Mouse (Mus musculus): ENCODE results near the gene Dhx32.

Dhx32 gene

GRCm38 (mm10) chr7:133782717-133783435 is at the start of gene Dhx32:
Gene Dhx32, minus strand, starts transcription at chr7:133782726.
- peak; percentile 81 for DNase-seq

GRCm38 (mm10) chr7:133829579-133829978 is 47.1 kb upstream of the Dhx32 start:
- DNase-seq, result no peak

- DNase-seq, result no peak
These were observed 46.0 kb upstream of the Dhx32 start for GRCm38 (mm10) chr7:133828514-133828913.

- DNase-seq, result peak; percentile 25
These were observed 42.1 kb upstream of the Dhx32 start for GRCm38 (mm10) chr7:133824579-133824978.

- no peak for DNase-seq
These were observed 41.2 kb upstream of the Dhx32 start for GRCm38 (mm10) chr7:133823751-133824150.

GRCm38 (mm10) chr7:133813331-133813730 is 30.8 kb upstream of the Dhx32 start:
- no peak for DNase-seq

- DNase-seq, result no peak
These were observed 30.4 kb upstream of the Dhx32 start for GRCm38 (mm10) chr7:133812927-133813326.

- peak; percentile 76 for DNase-seq
These were observed 23.2 kb upstream of the Dhx32 start for GRCm38 (mm10) chr7:133805614-133806175.

- no peak for DNase-seq
These were observed 19.3 kb upstream of the Dhx32 start for GRCm38 (mm10) chr7:133801823-133802222.

GRCm38 (mm10) chr7:133799928-133800327 is 17.4 kb upstream of the Dhx32 start:
- no peak for DNase-seq

GRCm38 (mm10) chr7:133794720-133795119 is 12.2 kb upstream of the Dhx32 start:
- peak; percentile 12 for DNase-seq

GRCm38 (mm10) chr7:133793248-133794131 is 11.0 kb upstream of the Dhx32 start:
- no peak for DNase-seq

GRCm38 (mm10) chr7:133792771-133793170 is 10.2 kb upstream of the Dhx32 start:
- DNase-seq, result no peak

GRCm38 (mm10) chr7:133790608-133791229 is 8.2 kb upstream of the Dhx32 start:
- no peak for DNase-seq

- DNase-seq, result no peak
These were observed 7.6 kb upstream of the Dhx32 start for GRCm38 (mm10) chr7:133790171-133790570.

GRCm38 (mm10) chr7:133788147-133788546 is 5.6 kb upstream of the Dhx32 start:
- DNase-seq, result no peak

- DNase-seq, result no peak
These were observed 5.0 kb upstream of the Dhx32 start for GRCm38 (mm10) chr7:133787571-133787970.

- no peak for DNase-seq
These were observed 535 bp downstream of the Dhx32 start for GRCm38 (mm10) chr7:133781991-133782390.

- DNase-seq, result no peak
These were observed 943 bp downstream of the Dhx32 start for GRCm38 (mm10) chr7:133781583-133781982.

GRCm38 (mm10) chr7:133776626-133776996 is 5.9 kb downstream of the Dhx32 start, which contains the start of gene Fank1:
Gene Fank1, plus strand, starts transcription at chr7:133776861.
- peak; percentile 88 for DNase-seq

- peak; percentile 13 for DNase-seq
These were observed 6.5 kb downstream of the Dhx32 start for GRCm38 (mm10) chr7:133775796-133776625.

GRCm38 (mm10) chr7:133775179-133775578 is 7.3 kb downstream of the Dhx32 start:
- DNase-seq, result no peak
